Mouse (Mus musculus) layer of hippocampus, postnatal 10 days (tissue): ENCODE results near the gene Pycard. TPM values are rescaled to one million over a fixed set of nuclear protein-coding genes. Genes with fewer than 3 reads are reported as not detected.
"Not testable (repeated sequence)": the region's sequence is repeated elsewhere in the genome, so short reads cannot be mapped to it uniquely, and the experiment has no call there.

Experiments
- DNase-seq, 2 experiments: peaks; one replicate each; pipeline ENCODE4 v3.0.0; 2021; ENCODE audit warnings: low spot score in 2 of 2
- total RNA-seq, 2 experiments: library from RNA; stranded (reverse); gene quantifications; 2 replicates each; pipeline ENCODE4 v1.2.3; 2021

Pycard gene
- total RNA-seq, 2 experiments from 2014 or later, result 3.2 to 4.5 TPM

- no peak for DNase-seq
These were observed 49.1 kb downstream of the Pycard start for GRCm38 (mm10) chr7:127944614-127945013.

GRCm38 (mm10) chr7:127942097-127942496, 51.6 kb downstream of the Pycard start:
- not testable (repeated sequence) for DNase-seq

Other genes with a start within 250 kb of the Pycard start
- 10 to 100 TPM; 86.8 to 92.2 TPM for gene Fbxl19, start 249.3 kb downstream of the Pycard start, total RNA-seq
- 10 to 100 TPM; 18.5 to 19.1 TPM for gene Orai3, start 224.1 kb downstream of the Pycard start, total RNA-seq
- 10 to 100 TPM; 35.5 to 40.3 TPM for gene Setd1a, start 217.2 kb downstream of the Pycard start, total RNA-seq
- gene Gm49388, start 208.3 kb downstream of the Pycard start, total RNA-seq, result 1 to 10 TPM; 2.9 to 4.6 TPM
- 1 to 10 TPM; 4.8 to 5.1 TPM for gene Hsd3b7, start 193.3 kb downstream of the Pycard start, total RNA-seq
- 10 to 100 TPM; 46.9 to 53.6 TPM for gene Stx4a, start 169.6 kb downstream of the Pycard start, total RNA-seq
- gene Stx1b, start 169.3 kb downstream of the Pycard start, total RNA-seq, result 100 to 1,000 TPM; 292 to 296 TPM
- 10 to 100 TPM; 28.6 to 30.2 TPM for gene Zfp646, start 117.6 kb downstream of the Pycard start, total RNA-seq
- 10 to 100 TPM; 22.9 to 25.3 TPM for gene Zfp668, start 117.0 kb downstream of the Pycard start, total RNA-seq
- 1 to 10 TPM in 1 of 2 experiments, under 1 TPM in 1; 0.96 to 1.1 TPM for gene Prss53, start 102.9 kb downstream of the Pycard start, total RNA-seq
- gene Gm21974, start 98.4 kb downstream of the Pycard start, total RNA-seq, result not detected
- 10 to 100 TPM; 25.0 to 26.3 TPM for gene Vkorc1, start 98.2 kb downstream of the Pycard start, total RNA-seq
- gene Bckdk, start 89.8 kb downstream of the Pycard start, total RNA-seq, result 10 to 100 TPM; 45.9 to 48.6 TPM
- gene Kat8, start 81.4 kb downstream of the Pycard start, total RNA-seq, result 10 to 100 TPM; 25.8 to 28.2 TPM
- 1 to 10 TPM; 1.7 to 1.8 TPM for gene Prss8, start 63.8 kb downstream of the Pycard start, total RNA-seq
- gene Prss36, start 47.1 kb downstream of the Pycard start, total RNA-seq, result 10 to 100 TPM; 15.0 to 17.0 TPM
- 100 to 1,000 TPM; 423 to 445 TPM for gene Fus, start 26.4 kb downstream of the Pycard start, total RNA-seq
- gene Trim72, start 10.1 kb upstream of the Pycard start, total RNA-seq, result under 1 TPM; 0.40 to 0.55 TPM
- 1 to 10 TPM; 8.4 to 8.7 TPM for gene Itgam, start 68.8 kb upstream of the Pycard start, total RNA-seq
- not detected for gene Gm49368, start 68.8 kb upstream of the Pycard start, total RNA-seq
- not detected for gene Itgax, start 135.7 kb upstream of the Pycard start, total RNA-seq
- gene Itgad, start 160.5 kb upstream of the Pycard start, total RNA-seq, result under 1 TPM; 0.78 to 0.85 TPM
- 1 to 10 TPM; 4.3 to 4.8 TPM for gene Cox6a2, start 212.5 kb upstream of the Pycard start, total RNA-seq
- 10 to 100 TPM; 11.4 to 11.8 TPM for gene Armc5, start 243.5 kb upstream of the Pycard start, total RNA-seq
- 1 to 10 TPM; 3.7 to 4.3 TPM for gene 9130023H24Rik, start 244.2 kb upstream of the Pycard start, total RNA-seq